Mouse (Mus musculus) midbrain, embryonic 14.5 days (tissue): ENCODE measurements around the gene Myf6. TPM values are rescaled to one million over a fixed set of nuclear protein-coding genes. Genes with fewer than 3 reads are reported as not detected.

Experiments used
- ATAC-seq: fragments of 200-750 bp; cut with Nextera tagmentation; 2 replicates; pipeline ENCODE4 v1.8.0; 2017; ENCODE audit warnings: moderate number of reproducible peaks, moderate library complexity; ENCODE audit not compliant: low FRiP score, low TSS enrichment
- DNase-seq: peaks from one replicate; pipeline ENCODE4 v3.0.0-alpha.2; 2015
- H3K27ac ChIP-seq: fragments of 300-500 bp; sonication (generic); replicated peaks from 2 replicates; pipeline ENCODE4 v1.5.1; 2014; ENCODE audit warnings: mild to moderate bottlenecking, low read depth, low read length, moderate library complexity
- H3K27me3 ChIP-seq: fragments of 300-500 bp; sonication (generic); 2 replicates; pipeline ENCODE4 v1.6.1; 2014; ENCODE audit warnings: low read length, control low read depth, mixed read lengths; ENCODE audit not compliant: control insufficient read depth, insufficient read depth
- H3K36me3 ChIP-seq: fragments of 300-500 bp; sonication (generic); 2 replicates; pipeline ENCODE4 v1.6.1; 2014; ENCODE audit warnings: low read length, control low read depth; ENCODE audit not compliant: control insufficient read depth, insufficient read depth
- H3K4me1 ChIP-seq: fragments of 300-500 bp; sonication (generic); 2 replicates; pipeline ENCODE4 v1.6.1; 2014; ENCODE audit warnings: mild to moderate bottlenecking, antibody characterized with exemption, low read length, control low read depth; ENCODE audit not compliant: control insufficient read depth, insufficient read depth
- H3K4me2 ChIP-seq: fragments of 300-500 bp; sonication (generic); 2 replicates; pipeline ENCODE4 v1.6.1; 2014; ENCODE audit warnings: mild to moderate bottlenecking, low read length, moderate library complexity
- H3K4me3 ChIP-seq: fragments of 300-500 bp; sonication (generic); replicated peaks from 2 replicates; pipeline ENCODE4 v1.5.1; 2014; ENCODE audit warnings: low read depth, low read length
- H3K9ac ChIP-seq: fragments of 300-500 bp; sonication (generic); replicated peaks from 2 replicates; pipeline ENCODE4 v1.6.1; 2014; ENCODE audit warnings: mild to moderate bottlenecking, low read length, moderate library complexity
- H3K9me3 ChIP-seq: fragments of 300-500 bp; sonication (generic); 2 replicates; pipeline ENCODE4 v1.6.1; 2016; ENCODE audit warnings: low read length, control low read depth, mixed read lengths; ENCODE audit not compliant: control insufficient read depth
- WGBS: fragments of 180-500 bp; shearing (Covaris S2); extraction: QIAGEN DNeasy Blood & Tissue Kit; methylation state at CpG from one replicate; pipeline ENCODE4 v1.1.7; 2014; 5-methylcytosine and 5-hydroxymethylcytosine counted together
- polyA plus RNA-seq: library from polyadenylated mRNA; unstranded; fragments of >200 nt; fragmentation: Nextera tagmentation; extraction: Ambion mirVana; gene quantifications from 2 replicates; pipeline ENCODE4 v1.2.1, GENCODE M21; 2014

Gene Myf6
- not detected in 2 replicates for polyA plus RNA-seq

- H3K27me3 ChIP-seq: no peaks in the 10 kb centered on the region
- 0 out of 2 replicates have a peak within 1 kb of the TSS, but pooled peaks have one; percentile 19 for H3K4me3 ChIP-seq
- WGBS: 96% methylated on average over 6 of the region's 6 CpGs
- no peaks in the 10 kb centered on the region for H3K9me3 ChIP-seq
- H3K27ac ChIP-seq: no peak within 1 kb of the TSS
- ATAC-seq: no peak
- peak within 1 kb of the TSS; percentile 39; the same call in 1 of the 2 replicates for H3K9ac ChIP-seq
- no peak for DNase-seq
- H3K4me1 ChIP-seq: no peaks in the 10 kb centered on the region; the same call in 1 of the 2 replicates
- peak within 1 kb of the TSS; percentile 51 for H3K4me2 ChIP-seq
- no peaks in the 10 kb centered on the region for H3K36me3 ChIP-seq
Measured at GRCm38 (mm10) chr10:107494568-107494967, at the start of gene Myf6. TSS of gene Myf6 (minus strand) at chr10:107494737.

GRCm38 (mm10) chr10:107543026-107543425, 48.5 kb upstream of the Myf6 start:
- no peaks in the 10 kb centered on the region for H3K9me3 ChIP-seq
- no peak overlapping the region for H3K9ac ChIP-seq
- H3K36me3 ChIP-seq: no peaks in the 10 kb centered on the region
- H3K4me3 ChIP-seq: no peak overlapping the region
- H3K4me2 ChIP-seq: no peak overlapping the region
- no peaks in the 10 kb centered on the region for H3K27me3 ChIP-seq
- no peaks in the 10 kb centered on the region for H3K4me1 ChIP-seq
- no peak for ATAC-seq
- H3K27ac ChIP-seq: no peak overlapping the region
- WGBS: 45% methylated on average over 1 of the region's 1 CpGs
- DNase-seq: no peak

- no peak overlapping the region for H3K4me2 ChIP-seq
- DNase-seq (no peak), ATAC-seq (no peak)
- WGBS: 71% methylated on average over 1 of the region's 1 CpGs
- H3K36me3 ChIP-seq: no peaks in the 10 kb centered on the region
- H3K27me3 ChIP-seq: no peaks in the 10 kb centered on the region
- H3K9me3 ChIP-seq: no peaks in the 10 kb centered on the region
- H3K27ac ChIP-seq: no peak overlapping the region
- H3K4me1 ChIP-seq: no peaks in the 10 kb centered on the region
- no peak overlapping the region for H3K9ac ChIP-seq
- no peak overlapping the region for H3K4me3 ChIP-seq
Measured at GRCm38 (mm10) chr10:107528758-107529157, 34.2 kb upstream of the Myf6 start.

GRCm38 (mm10) chr10:107519216-107519615, 24.7 kb upstream of the Myf6 start:
- DNase-seq: no peak
- no peak overlapping the region for H3K27ac ChIP-seq
- no peak overlapping the region for H3K4me3 ChIP-seq
- H3K9ac ChIP-seq: no peak overlapping the region
- no peaks in the 10 kb centered on the region for H3K4me1 ChIP-seq
- no peaks in the 10 kb centered on the region for H3K27me3 ChIP-seq
- H3K36me3 ChIP-seq: no peaks in the 10 kb centered on the region
- no peak for ATAC-seq
- H3K4me2 ChIP-seq: no peak overlapping the region
- 82% methylated on average over 5 of the region's 5 CpGs for WGBS
- no peaks in the 10 kb centered on the region for H3K9me3 ChIP-seq

GRCm38 (mm10) chr10:107516641-107517040, 22.1 kb upstream of the Myf6 start:
- no peak for DNase-seq
- Histone ChIP-seq H3K36me3 (no peaks in the 10 kb centered on the region), H3K27ac (no peak overlapping the region), H3K27me3 (no peaks in the 10 kb centered on the region), H3K4me2 (no peak overlapping the region), H3K9ac (no peak overlapping the region), H3K9me3 (no peaks in the 10 kb centered on the region), H3K4me3 (no peak overlapping the region), H3K4me1 (no peaks in the 10 kb centered on the region)
- WGBS: 86% methylated on average over 7 of the region's 7 CpGs
- ATAC-seq: no peak

GRCm38 (mm10) chr10:107514735-107515134, 20.2 kb upstream of the Myf6 start:
- H3K9me3 ChIP-seq: no peaks in the 10 kb centered on the region
- H3K4me2 ChIP-seq: no peak overlapping the region
- no peak overlapping the region for H3K4me3 ChIP-seq
- DNase-seq (no peak), ATAC-seq (no peak)
- no peaks in the 10 kb centered on the region for H3K4me1 ChIP-seq
- WGBS: 89% methylated on average over 7 of the region's 7 CpGs
- H3K27me3 ChIP-seq: no peaks in the 10 kb centered on the region
- no peak overlapping the region for H3K27ac ChIP-seq
- no peaks in the 10 kb centered on the region for H3K36me3 ChIP-seq
- no peak overlapping the region for H3K9ac ChIP-seq

GRCm38 (mm10) chr10:107506397-107506796, 11.9 kb upstream of the Myf6 start:
- 90% methylated on average over 2 of the region's 2 CpGs for WGBS

GRCm38 (mm10) chr10:107503430-107503829, 8.9 kb upstream of the Myf6 start:
- H3K4me2 ChIP-seq: no peak overlapping the region
- H3K27me3 ChIP-seq: no peaks in the 10 kb centered on the region
- no peak for DNase-seq
- no peaks in the 10 kb centered on the region for H3K36me3 ChIP-seq
- 86% methylated on average over 4 of the region's 4 CpGs for WGBS
- ATAC-seq: no peak
- no peak overlapping the region for H3K9ac ChIP-seq
- no peaks in the 10 kb centered on the region for H3K4me1 ChIP-seq
- H3K27ac ChIP-seq: no peak overlapping the region
- H3K4me3 ChIP-seq: no peak overlapping the region
- no peaks in the 10 kb centered on the region for H3K9me3 ChIP-seq

More at GRCm38 (mm10) chr10:107506397-107506796, 11.9 kb upstream of the Myf6 start:
- Histone ChIP-seq H3K4me1 (no peaks in the 10 kb centered on the region), H3K27ac (no peak overlapping the region), H3K27me3 (no peaks in the 10 kb centered on the region), H3K9ac (no peak overlapping the region), H3K36me3 (no peaks in the 10 kb centered on the region), H3K9me3 (no peaks in the 10 kb centered on the region), H3K4me2 (no peak overlapping the region), H3K4me3 (no peak overlapping the region)
- DNase-seq (no peak), ATAC-seq (no peak)

- no peak overlapping the region for H3K4me2 ChIP-seq
- ATAC-seq: no peak
Measured at GRCm38 (mm10) chr10:107502193-107502592, 7.7 kb upstream of the Myf6 start.

More at GRCm38 (mm10) chr10:107502193-107502592, 7.7 kb upstream of the Myf6 start:
- no peak for DNase-seq
- no peaks in the 10 kb centered on the region for H3K36me3 ChIP-seq
- no peaks in the 10 kb centered on the region for H3K9me3 ChIP-seq
- no peaks in the 10 kb centered on the region for H3K4me1 ChIP-seq
- no peaks in the 10 kb centered on the region for H3K27me3 ChIP-seq
- 96% methylated on average over 7 of the region's 7 CpGs for WGBS
- no peak overlapping the region for H3K9ac ChIP-seq
- no peak overlapping the region for H3K4me3 ChIP-seq
- no peak overlapping the region for H3K27ac ChIP-seq
